Mouse (Mus musculus) embryonic facial prominence, embryonic 12.5 days (tissue): Measurements from ENCODE around the gene Itga6. TPM values are rescaled to one million over a fixed set of nuclear protein-coding genes. Genes with fewer than 3 reads are reported as not detected.

Experiments used
- ATAC-seq: fragments of 200-750 bp; cut with Nextera tagmentation; 2 replicates; pipeline ENCODE4 v1.8.0; 2017; ENCODE audit not compliant: insufficient number of reproducible peaks, insufficient read depth, low FRiP score, low TSS enrichment
- H3K27ac ChIP-seq: fragments of 300-500 bp; sonication (generic); 2 replicates; pipeline ENCODE4 v1.5.1; 2016; ENCODE audit warnings: mild to moderate bottlenecking
- H3K27me3 ChIP-seq: fragments of 300-500 bp; sonication (generic); 2 replicates; pipeline ENCODE4 v1.6.1; 2016; ENCODE audit warnings: mild to moderate bottlenecking, moderate library complexity
- H3K36me3 ChIP-seq: fragments of 300-500 bp; sonication (generic); 2 replicates; pipeline ENCODE4 v1.6.1; 2016; ENCODE audit warnings: mild to moderate bottlenecking
- H3K4me1 ChIP-seq: fragments of 300-500 bp; sonication (generic); 2 replicates; pipeline ENCODE4 v1.6.1; 2016
- H3K4me2 ChIP-seq: fragments of 300-500 bp; sonication (generic); replicated peaks from 2 replicates; pipeline ENCODE4 v1.6.1; 2016; ENCODE audit warnings: mild to moderate bottlenecking, moderate library complexity
- H3K4me3 ChIP-seq: fragments of 300-500 bp; sonication (generic); 2 replicates; pipeline ENCODE4 v1.5.1; 2016; ENCODE audit warnings: mild to moderate bottlenecking
- H3K9ac ChIP-seq: fragments of 300-500 bp; sonication (generic); 2 replicates; pipeline ENCODE4 v1.6.1; 2016; ENCODE audit warnings: mild to moderate bottlenecking, moderate library complexity
- H3K9me3 ChIP-seq: fragments of 300-500 bp; sonication (generic); 2 replicates; pipeline ENCODE4 v1.6.1; 2016; ENCODE audit warnings: mild to moderate bottlenecking, moderate library complexity
- WGBS: fragments of 180-500 bp; shearing (Covaris S2); methylation state at CpG from one replicate; pipeline ENCODE4 v1.1.7; 2016; 5-methylcytosine and 5-hydroxymethylcytosine counted together
- polyA plus RNA-seq: library from polyadenylated mRNA; unstranded; fragments of >200 nt; fragmentation: Nextera tagmentation; extraction: Ambion mirVana; gene quantifications from 2 replicates; pipeline ENCODE4 v1.2.1, GENCODE M21; 2016

The Itga6 gene
- polyA plus RNA-seq, 1 experiment from 2014 or later, result 43.4 TPM

DNA sequence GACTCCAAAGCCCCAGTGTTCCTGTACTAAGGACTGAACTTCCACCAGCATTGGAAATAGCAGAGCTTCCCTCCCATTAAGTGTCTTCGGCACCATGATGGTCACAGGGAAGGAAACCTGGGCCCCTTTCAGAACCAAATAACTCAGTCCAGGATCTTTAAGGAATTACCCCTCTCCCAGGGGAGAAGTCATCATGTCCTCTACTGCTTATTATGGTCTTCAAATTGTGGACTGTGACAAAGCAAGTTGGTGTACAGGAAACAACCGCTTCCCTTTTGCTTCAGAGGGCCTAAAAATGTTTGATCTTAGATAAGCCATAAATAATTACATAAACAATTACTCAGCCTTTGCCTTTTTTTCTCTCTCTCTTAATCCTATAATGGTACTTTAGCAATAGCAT is 6.4 kb downstream of the Itga6 start:
- Histone ChIP-seq H3K9me3 (no peaks in the 10 kb centered on the region), H3K36me3 (no peaks in the 10 kb centered on the region), H3K27ac (no peak overlapping the region), H3K9ac (no peak overlapping the region), H3K4me3 (no peak overlapping the region), H3K4me1 (0 out of 2 replicates have a peak, but pooled peaks cover 3% of the 10 kb centered on the region), H3K27me3 (no peaks in the 10 kb centered on the region), H3K4me2 (no peak overlapping the region)
- 65% methylated on average over 2 of the region's 2 CpGs for WGBS
- no peak for ATAC-seq

GRCm38 (mm10) chr2:71752383-71752782 is 7.0 kb downstream of the Itga6 start:
- H3K36me3 ChIP-seq, result no peaks in the 10 kb centered on the region
- H3K4me2 ChIP-seq, result no peak overlapping the region
- H3K4me1 ChIP-seq, result 0 out of 2 replicates have a peak, but pooled peaks cover 3% of the 10 kb centered on the region
- no peak overlapping the region for H3K9ac ChIP-seq
- no peak overlapping the region for H3K27ac ChIP-seq
- H3K4me3 ChIP-seq, result no peak overlapping the region
- 83% methylated on average over 2 of the region's 2 CpGs for whole genome bisulfite sequencing
- ATAC-seq, result no peak
- H3K27me3 ChIP-seq, result no peaks in the 10 kb centered on the region
- H3K9me3 ChIP-seq, result no peaks in the 10 kb centered on the region

- WGBS, result 71% methylated on average over 4 of the region's 4 CpGs
- H3K9ac ChIP-seq, result no peak overlapping the region
- no peak for ATAC-seq
Measured at GRCm38 (mm10) chr2:71753161-71753560, 7.7 kb downstream of the Itga6 start.

GRCm38 (mm10) chr2:71755748-71756147 is 10.3 kb downstream of the Itga6 start:
- Histone ChIP-seq H3K4me1 (peaks cover 13% of the 10 kb centered on the region), H3K27me3 (no peaks in the 10 kb centered on the region), H3K9me3 (no peaks in the 10 kb centered on the region), H3K36me3 (no peaks in the 10 kb centered on the region), H3K4me2 (no peak overlapping the region), H3K27ac (no peak overlapping the region), H3K9ac (no peak overlapping the region), H3K4me3 (no peak overlapping the region)
- ATAC-seq, result no peak
- WGBS, result 93% methylated on average over 4 of the region's 4 CpGs

More at GRCm38 (mm10) chr2:71753161-71753560, 7.7 kb downstream of the Itga6 start:
- no peaks in the 10 kb centered on the region for H3K36me3 ChIP-seq
- no peaks in the 10 kb centered on the region for H3K27me3 ChIP-seq
- no peak overlapping the region for H3K4me2 ChIP-seq
- H3K4me1 ChIP-seq, result peaks cover 3% of the 10 kb centered on the region; the same call in 1 of the 2 replicates
- no peak overlapping the region for H3K27ac ChIP-seq
- no peaks in the 10 kb centered on the region for H3K9me3 ChIP-seq
- H3K4me3 ChIP-seq, result no peak overlapping the region

DNA sequence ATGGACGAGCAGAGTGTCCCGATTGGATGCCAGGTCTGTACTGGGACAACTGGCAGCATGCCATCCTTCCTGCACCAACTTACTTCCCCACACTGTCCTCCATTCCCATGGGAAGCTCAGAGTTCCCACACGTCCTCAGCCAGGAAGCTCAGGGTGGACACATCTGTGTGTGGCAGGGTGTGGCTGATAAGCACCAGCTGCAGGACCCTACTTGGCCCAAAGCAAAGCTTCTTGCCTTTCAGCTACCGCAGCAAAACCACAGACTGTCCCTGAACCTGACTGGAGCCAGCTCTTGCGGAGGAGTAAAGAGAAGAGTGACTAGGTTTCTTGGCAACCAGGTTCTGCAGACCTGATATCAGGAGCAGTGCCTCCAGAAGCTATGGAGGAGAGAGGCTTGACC is 11.7 kb downstream of the Itga6 start:
- no peak for ATAC-seq
- Histone ChIP-seq H3K4me3 (no peak overlapping the region), H3K9ac (no peak overlapping the region), H3K27ac (no peak overlapping the region), H3K36me3 (no peaks in the 10 kb centered on the region), H3K4me2 (no peak overlapping the region), H3K9me3 (no peaks in the 10 kb centered on the region), H3K4me1 (peaks cover 13% of the 10 kb centered on the region), H3K27me3 (no peaks in the 10 kb centered on the region)
- WGBS, result 68% methylated on average over 5 of the region's 5 CpGs

DNA sequence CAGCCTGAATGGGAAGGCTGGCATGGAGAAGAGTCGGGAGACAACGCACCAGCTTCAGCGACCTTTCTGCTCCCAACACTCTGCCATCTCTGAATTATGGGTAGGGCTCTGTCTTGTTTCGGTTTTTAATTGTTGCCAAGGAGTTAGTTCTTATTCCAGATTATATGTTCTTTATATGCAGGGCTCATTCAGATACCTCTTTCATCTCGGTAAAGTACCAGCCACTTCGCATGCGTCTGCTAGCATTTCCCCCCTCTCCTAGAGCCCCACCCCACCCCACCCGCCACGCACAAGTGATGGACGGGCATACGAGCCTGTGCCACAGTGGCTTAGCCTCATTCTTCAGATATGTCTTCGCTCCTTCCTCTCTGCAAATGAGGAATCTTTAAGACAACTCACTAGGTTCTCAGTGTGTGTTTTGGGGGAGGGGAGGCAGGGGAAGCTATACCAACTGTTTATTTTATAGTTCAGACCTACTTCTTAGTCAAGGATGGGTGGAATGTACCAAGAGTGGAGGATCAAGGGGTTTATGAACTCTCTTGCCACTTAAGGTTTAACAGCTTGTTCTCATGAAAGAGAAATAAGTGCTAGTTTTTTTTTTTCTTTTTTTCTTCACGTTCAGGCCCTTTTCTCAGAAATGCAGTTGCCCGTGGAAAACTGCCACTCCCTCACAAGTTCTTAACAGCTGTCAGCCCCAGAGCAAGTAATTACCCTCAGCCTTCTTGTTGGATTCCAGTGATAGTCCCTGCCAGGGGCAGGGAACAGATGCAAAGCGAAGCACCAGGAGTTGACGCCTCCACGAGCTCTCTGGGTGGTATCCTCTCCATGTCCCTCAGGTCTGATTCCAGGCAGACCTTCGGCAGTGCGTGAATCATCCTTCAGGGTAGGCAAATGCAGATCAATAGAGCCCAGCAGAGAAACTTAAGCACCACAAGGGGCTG is 13.4 kb downstream of the Itga6 start:
- Histone ChIP-seq H3K4me2 (no peak overlapping the region; the same call in 1 of the 2 replicates), H3K27ac (no peak overlapping the region), H3K27me3 (no peaks in the 10 kb centered on the region), H3K36me3 (no peaks in the 10 kb centered on the region), H3K9me3 (no peaks in the 10 kb centered on the region), H3K4me1 (peaks cover 13% of the 10 kb centered on the region), H3K9ac (no peak overlapping the region), H3K4me3 (no peak overlapping the region)
- no peak for ATAC-seq
- 50% methylated on average over 19 of the region's 19 CpGs for WGBS

DNA sequence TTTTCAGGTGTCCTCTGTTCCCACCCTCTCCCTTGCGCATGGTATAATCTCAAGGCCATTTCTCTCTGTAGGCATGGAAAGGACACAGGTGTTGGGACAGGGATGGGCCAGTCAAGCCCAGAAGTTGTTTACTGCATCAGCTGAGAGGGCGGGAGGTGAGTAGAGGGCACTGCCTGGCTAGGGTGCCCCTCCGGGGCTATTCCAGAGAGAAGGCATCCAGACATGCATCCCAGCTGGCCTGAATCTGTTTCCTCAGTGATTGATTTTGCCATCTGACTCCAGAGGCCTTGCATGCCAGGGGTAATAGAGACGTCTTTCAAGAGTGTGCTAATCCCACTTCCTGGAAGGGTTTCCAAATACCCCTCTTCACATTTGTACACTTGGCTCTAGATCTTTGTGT is 14.7 kb downstream of the Itga6 start:
- Histone ChIP-seq H3K4me1 (peaks cover 13% of the 10 kb centered on the region), H3K4me2 (no peak overlapping the region), H3K9ac (no peak overlapping the region), H3K27me3 (no peaks in the 10 kb centered on the region), H3K4me3 (no peak overlapping the region), H3K36me3 (no peaks in the 10 kb centered on the region), H3K27ac (no peak overlapping the region), H3K9me3 (no peaks in the 10 kb centered on the region)
- WGBS, result 72% methylated on average over 4 of the region's 4 CpGs
- ATAC-seq, result no peak

DNA sequence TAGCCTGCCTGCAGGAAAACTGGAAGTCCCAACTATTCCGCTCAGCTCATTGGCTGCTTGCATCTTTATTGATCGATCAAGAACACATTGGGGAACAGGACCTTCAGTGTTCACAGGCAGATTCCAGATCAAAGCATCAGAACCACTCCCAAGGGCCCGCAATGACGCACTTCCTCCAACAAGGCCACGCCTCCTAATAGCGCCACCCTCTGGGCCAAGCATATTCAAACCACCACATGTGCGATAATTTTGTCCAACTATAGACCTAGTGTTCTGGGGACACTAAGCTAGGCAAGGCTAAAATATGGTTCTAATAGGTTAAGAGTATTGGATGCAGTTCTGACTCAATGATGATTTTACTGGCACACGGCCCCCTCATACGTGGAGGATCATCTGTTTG is 15.7 kb downstream of the Itga6 start:
- H3K4me2 ChIP-seq, result no peak overlapping the region
- H3K36me3 ChIP-seq, result no peaks in the 10 kb centered on the region
- peaks cover 13% of the 10 kb centered on the region for H3K4me1 ChIP-seq
- H3K27me3 ChIP-seq, result no peaks in the 10 kb centered on the region
- no peaks in the 10 kb centered on the region for H3K9me3 ChIP-seq
- no peak overlapping the region for H3K9ac ChIP-seq
- H3K27ac ChIP-seq, result no peak overlapping the region
- WGBS, result 97% methylated on average over 9 of the region's 9 CpGs
- H3K4me3 ChIP-seq, result no peak overlapping the region
- ATAC-seq, result no peak

GRCm38 (mm10) chr2:71764525-71764924 is 19.1 kb downstream of the Itga6 start:
- 67% methylated on average over 5 of the region's 5 CpGs for WGBS
- Histone ChIP-seq H3K36me3 (no peaks in the 10 kb centered on the region), H3K27me3 (no peaks in the 10 kb centered on the region), H3K4me1 (no peaks in the 10 kb centered on the region), H3K9ac (no peak overlapping the region), H3K4me3 (no peak overlapping the region), H3K9me3 (no peaks in the 10 kb centered on the region), H3K4me2 (no peak overlapping the region), H3K27ac (no peak overlapping the region)
- ATAC-seq, result no peak

- H3K27ac ChIP-seq, result no peak overlapping the region
- H3K27me3 ChIP-seq, result no peaks in the 10 kb centered on the region
- H3K36me3 ChIP-seq, result no peaks in the 10 kb centered on the region
- ATAC-seq, result no peak
- H3K9ac ChIP-seq, result no peak overlapping the region
- no peaks in the 10 kb centered on the region for H3K9me3 ChIP-seq
- no peak overlapping the region for H3K4me2 ChIP-seq
- H3K4me1 ChIP-seq, result no peaks in the 10 kb centered on the region
- 75% methylated on average over 3 of the region's 3 CpGs for WGBS
- no peak overlapping the region for H3K4me3 ChIP-seq
Measured at GRCm38 (mm10) chr2:71764961-71765735, 19.7 kb downstream of the Itga6 start.

DNA sequence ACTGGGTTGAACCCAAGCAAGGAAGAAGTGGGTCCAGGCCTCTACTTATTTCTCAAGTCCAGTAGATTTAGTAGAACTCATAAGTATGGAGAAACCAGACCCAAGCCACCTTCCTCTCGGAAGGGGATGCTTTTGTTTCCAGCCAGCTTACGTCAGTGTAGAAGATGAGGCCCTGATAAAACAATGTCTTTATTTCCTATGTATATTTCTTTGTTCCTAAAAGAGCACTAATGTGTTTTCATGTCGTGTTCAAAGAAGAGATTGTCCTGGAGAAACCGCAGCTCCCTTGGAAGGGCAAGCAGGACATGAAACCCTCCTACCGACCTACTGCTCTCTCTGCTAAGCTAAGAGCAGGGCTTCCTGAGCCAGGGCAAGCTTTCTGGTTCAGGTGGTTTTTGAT is 20.6 kb downstream of the Itga6 start:
- no peaks in the 10 kb centered on the region for H3K9me3 ChIP-seq
- H3K9ac ChIP-seq, result no peak overlapping the region
- no peaks in the 10 kb centered on the region for H3K4me1 ChIP-seq
- H3K27me3 ChIP-seq, result no peaks in the 10 kb centered on the region
- H3K27ac ChIP-seq, result no peak overlapping the region
- no peaks in the 10 kb centered on the region for H3K36me3 ChIP-seq
- WGBS, result 86% methylated on average over 5 of the region's 5 CpGs
- H3K4me2 ChIP-seq, result no peak overlapping the region
- H3K4me3 ChIP-seq, result no peak overlapping the region
- no peak for ATAC-seq
